Mouse (Mus musculus) cerebellum, adult 2 months (tissue): Measurements from ENCODE around the gene Fam234b.

Source experiments
- CTCF ChIP-seq: fragments of 200-500 bp; IDR thresholded peaks from 2 replicates; pipeline ENCODE4 v1.5.1; 2011; ENCODE audit warnings: low read depth, mild to moderate bottlenecking, control low read depth, low read length, moderate library complexity, borderline replicate concordance; ENCODE audit not compliant: insufficient read depth
- POLR2A ChIP-seq: fragments of 200-500 bp; IDR thresholded peaks from 2 replicates; pipeline ENCODE4 v1.6.1; 2011; ENCODE audit warnings: low read length, control low read depth, borderline replicate concordance; ENCODE audit not compliant: insufficient read depth

- TF ChIP-seq CTCF (no peak), POLR2A (no peak)
These were observed 48.6 kb upstream of the Fam234b start for GRCm38 (mm10) chr6:135149175-135149574.
